Mouse (Mus musculus): ENCODE results near the gene Nr2c2ap. TPM values are rescaled to one million over a fixed set of nuclear protein-coding genes. Genes with fewer than 3 reads are reported as not detected.
A peak's percentile ranks its signal among the peaks of the same experiment; 100 is the strongest.

The Nr2c2ap gene
- total RNA-seq, 2 experiments from 2014 or later, result not detected

GRCm38 (mm10) chr8:70118726-70119700 lies 12.1 kb upstream of the Nr2c2ap start:
- ATAC-seq (replicated peaks; ENCODE audit: low FRiP score, poor library complexity, severe bottlenecking), result no peak

DNA sequence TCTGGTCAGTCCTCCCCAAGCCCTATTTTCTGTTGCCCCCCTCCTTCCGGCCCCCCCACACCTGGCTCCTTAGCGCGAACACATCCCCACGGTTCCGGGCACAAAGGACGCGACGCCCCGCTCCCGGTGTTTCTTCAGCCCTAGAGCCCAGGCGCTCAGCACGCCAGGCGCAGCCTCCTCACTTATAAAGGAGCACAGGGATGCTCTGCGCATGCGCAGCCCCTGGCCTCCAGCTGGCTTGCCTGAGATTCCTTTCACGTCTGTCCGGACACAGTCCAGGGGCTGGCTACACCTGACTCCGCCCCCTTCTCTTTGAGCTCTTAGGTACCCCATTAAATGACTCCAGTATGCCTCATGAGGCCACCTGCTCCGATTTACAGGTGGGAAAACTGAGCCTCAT lies 10.5 kb upstream of the Nr2c2ap start, which contains the start of gene Ncan:
TSS of gene Ncan (minus strand) at position 207 of the 400 bp plus-strand sequence.
- no peak for ATAC-seq (replicated peaks; ENCODE audit: low FRiP score, poor library complexity, severe bottlenecking)

DNA sequence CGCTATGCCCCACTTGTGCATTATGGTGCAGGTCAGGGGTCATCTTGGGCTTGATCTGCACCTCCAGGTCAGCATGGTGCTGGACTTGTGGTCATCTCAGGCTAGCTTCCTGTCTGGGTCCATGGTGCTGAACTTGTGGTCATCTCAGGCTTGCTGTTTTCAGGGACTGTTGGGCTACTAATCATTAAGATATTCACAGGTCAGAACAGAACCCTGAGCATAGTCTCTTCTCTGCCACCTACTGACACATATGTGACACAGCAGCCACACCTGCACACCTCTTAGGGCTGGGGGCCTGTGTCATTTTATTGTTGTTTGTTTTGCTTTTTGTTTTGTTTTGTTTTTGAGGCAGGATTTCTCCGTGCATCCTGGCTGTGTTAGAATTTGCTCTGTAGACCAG lies 8.3 kb upstream of the Nr2c2ap start:
- ATAC-seq (replicated peaks; ENCODE audit: low FRiP score, poor library complexity, severe bottlenecking), result no peak

DNA sequence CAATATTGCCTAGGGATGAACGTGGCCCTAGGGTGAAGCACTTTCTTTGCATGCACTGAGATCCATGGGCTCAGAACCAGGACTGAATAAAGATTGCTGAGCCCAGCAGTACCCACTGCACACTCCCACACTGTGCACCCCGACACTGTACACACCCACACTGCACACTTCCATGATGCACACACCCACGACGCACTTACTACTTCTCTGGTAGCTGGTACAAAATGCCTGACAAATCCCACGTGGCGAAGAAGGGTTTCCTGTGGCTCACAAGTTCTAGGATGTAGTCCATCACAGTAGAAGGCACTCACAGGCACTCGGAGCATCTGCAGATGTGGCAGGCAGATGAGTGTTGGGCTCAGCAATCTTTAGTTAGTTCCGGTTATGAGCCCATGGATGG lies 6.1 kb upstream of the Nr2c2ap start:
- ATAC-seq (replicated peaks; ENCODE audit: low FRiP score, poor library complexity, severe bottlenecking), result no peak

DNA sequence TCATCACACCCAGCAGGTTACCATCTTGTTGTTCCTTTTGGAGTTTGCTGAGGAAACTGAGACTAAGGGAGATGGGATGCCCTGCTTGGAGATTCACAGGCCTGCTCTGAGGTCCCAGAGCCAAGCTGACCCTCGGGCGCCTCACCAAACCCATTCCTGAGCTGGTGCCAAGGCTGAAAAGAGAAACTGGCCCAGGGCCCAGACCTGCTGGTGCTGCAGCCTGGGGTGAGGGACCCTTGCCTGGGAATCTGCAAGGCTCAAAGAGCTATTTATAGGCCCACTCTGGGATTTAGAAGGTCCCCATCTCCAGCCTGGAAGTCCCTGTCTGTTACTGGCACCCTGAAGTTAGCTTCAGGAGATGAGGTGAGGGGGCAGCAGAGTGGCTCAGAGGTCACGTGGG lies 2.7 kb upstream of the Nr2c2ap start:
- no peak for ATAC-seq (replicated peaks; ENCODE audit: low FRiP score, poor library complexity, severe bottlenecking)

DNA sequence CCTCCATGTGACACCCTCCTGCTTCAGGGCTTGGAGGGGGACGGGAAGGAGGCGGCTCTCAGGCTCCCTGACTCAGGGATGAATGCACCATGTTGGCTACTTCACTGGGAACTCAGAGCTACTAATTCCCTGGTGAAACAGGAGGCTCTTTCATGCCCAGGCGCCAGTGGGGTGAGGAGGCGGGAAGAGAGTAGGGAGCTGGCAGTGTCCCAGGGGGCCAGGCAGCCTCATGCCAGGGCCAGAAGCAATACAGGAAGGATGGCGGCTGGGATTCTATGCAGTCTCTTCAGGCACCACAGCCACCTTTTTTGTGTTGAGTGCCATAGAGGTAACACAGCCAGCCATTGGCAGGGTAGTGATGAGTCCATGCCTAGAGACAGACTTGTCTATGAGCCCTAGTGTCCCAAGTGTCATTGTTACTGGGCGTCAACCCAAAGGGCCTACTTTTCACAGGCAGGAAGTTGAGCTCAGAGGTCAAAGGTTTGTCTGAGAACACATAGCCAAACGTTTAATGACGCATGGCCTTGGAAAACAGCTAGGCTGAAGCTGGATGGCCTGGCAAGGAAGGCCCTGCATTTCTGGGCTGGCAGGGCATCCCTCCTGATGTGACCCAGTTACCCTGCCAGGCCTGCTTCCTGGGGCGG lies 1.7 kb upstream of the Nr2c2ap start:
- no peak for ATAC-seq (replicated peaks; ENCODE audit: low FRiP score, poor library complexity, severe bottlenecking)

DNA sequence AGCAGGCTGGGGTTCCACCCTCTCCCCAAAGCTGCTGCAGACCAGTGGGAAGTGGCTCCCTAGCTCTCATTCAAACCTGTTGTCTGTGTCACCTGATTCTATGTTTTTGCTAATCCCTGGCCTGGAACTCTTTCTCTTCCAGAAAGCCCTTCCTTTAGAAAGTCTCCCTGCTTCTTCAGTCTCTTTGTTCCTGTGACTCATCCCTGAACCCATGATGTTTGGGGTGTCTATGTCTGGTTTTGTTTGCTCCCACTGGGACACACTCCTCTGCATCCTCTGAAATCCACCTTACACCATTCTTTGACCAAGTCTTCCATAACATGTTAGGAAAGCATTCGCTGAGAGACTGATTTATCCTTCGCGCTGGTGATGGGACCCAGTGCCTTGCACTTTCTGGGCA lies 1.1 kb upstream of the Nr2c2ap start:
- ATAC-seq (replicated peaks; ENCODE audit: low FRiP score, poor library complexity, severe bottlenecking), result no peak

DNA sequence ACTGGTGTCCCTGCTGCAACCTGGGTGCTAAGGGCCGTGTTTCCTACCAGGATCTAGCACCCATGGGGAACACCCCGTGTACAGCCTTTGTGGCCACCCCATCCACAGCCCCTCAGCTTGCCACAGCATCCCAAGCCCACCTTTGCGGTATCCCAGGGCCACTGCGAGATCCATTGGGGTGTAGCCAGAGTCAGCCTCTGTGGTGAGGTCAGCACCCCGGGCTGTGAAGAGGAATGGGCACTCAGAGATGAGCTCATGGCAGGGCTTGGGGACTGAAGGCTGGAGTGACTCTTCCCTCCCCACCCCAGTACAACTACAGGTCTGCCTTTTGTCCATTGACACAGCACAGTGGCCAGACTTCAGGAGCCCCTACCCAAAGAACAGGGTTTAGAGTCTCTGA lies 3.0 kb downstream of the Nr2c2ap start:
- no peak for ATAC-seq (replicated peaks; ENCODE audit: low FRiP score, poor library complexity, severe bottlenecking)

GRCm38 (mm10) chr8:70134931-70135330 lies 3.8 kb downstream of the Nr2c2ap start:
- no peak for ATAC-seq (replicated peaks; ENCODE audit: low FRiP score, poor library complexity, severe bottlenecking)

- ATAC-seq (replicated peaks; ENCODE audit: low FRiP score, poor library complexity, severe bottlenecking), result no peak
Measured at GRCm38 (mm10) chr8:70136591-70136990, 5.5 kb downstream of the Nr2c2ap start.

DNA sequence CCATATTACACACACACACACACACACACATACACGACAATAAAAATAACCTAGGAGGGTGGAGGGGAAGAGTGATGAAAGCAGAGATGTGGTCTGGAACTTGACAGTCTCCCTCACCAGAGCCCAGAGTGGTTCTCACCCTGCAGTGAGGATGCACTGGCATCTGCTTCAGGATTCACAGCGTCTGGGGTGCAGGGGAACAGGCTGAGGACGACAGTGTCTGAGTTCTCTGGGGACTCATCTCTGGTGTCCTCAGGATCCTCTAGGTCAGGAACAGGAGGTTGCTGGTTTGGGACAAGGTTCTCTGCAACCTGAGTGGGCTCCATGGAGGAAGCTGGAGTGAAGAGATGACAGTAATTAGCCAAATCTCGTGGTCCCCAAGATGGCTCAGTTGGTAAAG lies 6.8 kb downstream of the Nr2c2ap start:
- no peak for ATAC-seq (replicated peaks; ENCODE audit: low FRiP score, poor library complexity, severe bottlenecking)

- ATAC-seq (replicated peaks; ENCODE audit: low FRiP score, poor library complexity, severe bottlenecking), result peak; percentile 91
Measured at GRCm38 (mm10) chr8:70139026-70139857, 8.1 kb downstream of the Nr2c2ap start, which contains the start of the genes Rfxank, Borcs8 and Mef2b. Rfxank (minus strand) TSS chr8:70139154. Borcs8 (plus strand) TSS chr8:70139499. Mef2b (plus strand) TSS chr8:70139711.

DNA sequence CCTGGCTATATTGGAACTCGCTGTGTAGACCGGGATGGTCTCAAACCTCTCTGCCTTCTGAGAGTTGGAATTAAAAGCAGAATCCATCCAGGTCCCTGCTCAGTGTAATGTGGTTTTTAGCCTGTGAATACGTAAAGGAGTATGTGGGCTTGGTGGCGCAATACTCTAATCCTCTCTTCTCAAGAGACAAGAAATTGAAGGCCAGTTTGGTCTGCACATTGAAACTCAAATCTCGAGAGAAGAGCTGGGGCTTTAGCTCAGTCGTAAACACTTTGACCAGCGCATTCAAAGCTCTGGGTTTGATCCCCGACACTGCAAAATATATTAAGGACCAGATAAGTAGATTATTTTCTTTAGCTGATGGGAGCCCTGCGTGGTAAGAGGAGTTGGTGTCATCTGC lies 8.8 kb downstream of the Nr2c2ap start:
- no peak for ATAC-seq (replicated peaks; ENCODE audit: low FRiP score, poor library complexity, severe bottlenecking)

- no peak for ATAC-seq (replicated peaks; ENCODE audit: low FRiP score, poor library complexity, severe bottlenecking)
Measured at GRCm38 (mm10) chr8:70147678-70148607, 16.8 kb downstream of the Nr2c2ap start.

GRCm38 (mm10) chr8:70150158-70150557 lies 19.0 kb downstream of the Nr2c2ap start:
- no peak for ATAC-seq (replicated peaks; ENCODE audit: low FRiP score, poor library complexity, severe bottlenecking)

GRCm38 (mm10) chr8:70152537-70153257 lies 21.6 kb downstream of the Nr2c2ap start:
- peak; percentile 98 for ATAC-seq (replicated peaks; ENCODE audit: low FRiP score, poor library complexity, severe bottlenecking)

- ATAC-seq (replicated peaks; ENCODE audit: low FRiP score, poor library complexity, severe bottlenecking), result no peak
Measured at GRCm38 (mm10) chr8:70157240-70157800, 26.2 kb downstream of the Nr2c2ap start.

Measured in erythroid progenitor cell, adult 5-6 weeks (primary cell).